Mouse (Mus musculus) CD4-positive helper T cell, adult 2 months (primary cell): ENCODE measurements around the gene Best1.

Experiments used
- DNase-seq: peaks from one replicate; pipeline ENCODE4 v3.0.0-alpha.2; 2012; ENCODE audit warnings: low read depth, missing footprints, low spot score

Gene Best1

GRCm38 (mm10) chr19:9964205-9964916 lies 37.1 kb downstream of the Best1 start:
- no peak for DNase-seq

GRCm38 (mm10) chr19:9960769-9961168 lies 40.7 kb downstream of the Best1 start:
- DNase-seq, result no peak

GRCm38 (mm10) chr19:9957965-9958364 lies 43.5 kb downstream of the Best1 start:
- no peak for DNase-seq

GRCm38 (mm10) chr19:9956624-9957388 lies 44.6 kb downstream of the Best1 start:
- no peak for DNase-seq

- DNase-seq, result no peak
Measured at GRCm38 (mm10) chr19:9955438-9955837, 46.0 kb downstream of the Best1 start.

GRCm38 (mm10) chr19:9954811-9955202 lies 46.6 kb downstream of the Best1 start:
- no peak for DNase-seq

GRCm38 (mm10) chr19:9954055-9954810 lies 47.2 kb downstream of the Best1 start:
- DNase-seq, result peak; percentile 15

GRCm38 (mm10) chr19:9952912-9953311 lies 48.5 kb downstream of the Best1 start:
- no peak for DNase-seq

- DNase-seq, result no peak
Measured at GRCm38 (mm10) chr19:9952390-9952789, 49.0 kb downstream of the Best1 start.

- no peak for DNase-seq
Measured at GRCm38 (mm10) chr19:9946986-9947385, 54.4 kb downstream of the Best1 start.

- DNase-seq, result no peak
Measured at GRCm38 (mm10) chr19:9945800-9946564, 55.5 kb downstream of the Best1 start.

- no peak for DNase-seq
Measured at GRCm38 (mm10) chr19:9942539-9943533, 58.6 kb downstream of the Best1 start.

- DNase-seq, result no peak
Measured at GRCm38 (mm10) chr19:9941809-9942208, 59.6 kb downstream of the Best1 start.

- DNase-seq, result no peak
Measured at GRCm38 (mm10) chr19:9940903-9941302, 60.5 kb downstream of the Best1 start.

GRCm38 (mm10) chr19:9939841-9940240 lies 61.6 kb downstream of the Best1 start:
- DNase-seq, result peak; percentile 16

- peak; percentile 84 for DNase-seq
Measured at GRCm38 (mm10) chr19:9938824-9939303, 62.6 kb downstream of the Best1 start.

- DNase-seq, result peak; percentile 58
Measured at GRCm38 (mm10) chr19:9938156-9938823, 63.1 kb downstream of the Best1 start.

- DNase-seq, result no peak
Measured at GRCm38 (mm10) chr19:9937428-9937827, 64.0 kb downstream of the Best1 start.

GRCm38 (mm10) chr19:9936579-9936978 lies 64.9 kb downstream of the Best1 start:
- DNase-seq, result no peak
